Mouse (Mus musculus) megakaryocyte-erythroid progenitor cell, adult 5-6 weeks (primary cell): ENCODE measurements around the gene Baiap2. TPM values are rescaled to one million over a fixed set of nuclear protein-coding genes. Genes with fewer than 3 reads are reported as not detected.
A peak's percentile ranks its signal among the peaks of the same experiment; 100 is the strongest.

Experiments
- ATAC-seq: replicated peaks from 2 replicates; pipeline ENCODE4 v1.8.0; 2016; ENCODE audit warnings: mild to moderate bottlenecking, inconsistent platforms; ENCODE audit not compliant: severe bottlenecking, poor library complexity, low FRiP score, low TSS enrichment
- total RNA-seq, 2 experiments: library from RNA; stranded (forward) in 1 of 2; stranded (reverse) in 1 of 2; fragments of 200-1000, 215-1000 nt in 1 of 2; fragments of >200 nt in 1 of 2; fragmentation: Nextera tagmentation in 1 of 2; gene quantifications; 2 replicates each; pipeline ENCODE4 v1.2.3; 2014 to 2017

The Baiap2 gene
- total RNA-seq, 2 experiments from 2014 or later: 2.3 to 17.7 TPM

DNA sequence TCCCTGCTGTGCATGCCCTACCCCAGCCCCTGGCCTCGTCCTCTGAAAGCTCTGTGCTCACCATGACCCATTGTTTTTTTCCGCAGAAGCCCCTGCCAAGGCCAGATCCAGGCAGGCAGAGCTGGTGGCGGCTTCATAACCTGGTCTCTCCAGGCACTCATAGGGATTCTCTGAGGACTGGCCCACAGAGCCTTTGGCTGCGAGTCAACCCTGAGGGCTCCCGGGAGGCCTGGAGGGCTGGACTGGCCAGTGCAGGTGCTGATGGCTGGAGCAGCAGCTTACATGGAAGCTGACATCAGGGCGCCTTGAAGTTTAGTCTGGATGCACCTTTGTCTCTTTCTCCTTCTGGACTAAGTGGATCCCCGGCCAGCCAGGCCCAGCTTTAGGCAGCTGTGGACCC is 24.0 kb upstream of the Baiap2 start:
- no peak for ATAC-seq

DNA sequence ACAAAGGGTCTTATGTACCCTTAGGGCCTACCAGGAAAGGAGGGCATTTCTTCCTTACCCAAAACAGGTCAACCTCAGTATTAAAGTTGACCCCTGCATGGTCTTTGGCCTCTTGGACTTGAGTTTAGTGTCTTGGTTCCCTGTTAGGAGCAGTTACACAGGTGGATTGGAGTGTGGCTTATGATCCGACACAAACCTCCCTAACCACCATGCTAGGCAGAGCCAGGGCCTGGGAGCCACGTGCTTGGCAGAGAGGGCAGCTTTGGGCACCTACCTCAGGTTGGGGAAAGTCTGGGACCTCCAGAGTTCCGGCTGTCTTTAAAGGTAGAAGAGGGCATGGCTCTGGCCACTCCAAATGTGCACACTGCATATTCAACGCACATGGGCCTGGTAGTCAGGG is 23.1 kb upstream of the Baiap2 start:
- no peak for ATAC-seq

DNA sequence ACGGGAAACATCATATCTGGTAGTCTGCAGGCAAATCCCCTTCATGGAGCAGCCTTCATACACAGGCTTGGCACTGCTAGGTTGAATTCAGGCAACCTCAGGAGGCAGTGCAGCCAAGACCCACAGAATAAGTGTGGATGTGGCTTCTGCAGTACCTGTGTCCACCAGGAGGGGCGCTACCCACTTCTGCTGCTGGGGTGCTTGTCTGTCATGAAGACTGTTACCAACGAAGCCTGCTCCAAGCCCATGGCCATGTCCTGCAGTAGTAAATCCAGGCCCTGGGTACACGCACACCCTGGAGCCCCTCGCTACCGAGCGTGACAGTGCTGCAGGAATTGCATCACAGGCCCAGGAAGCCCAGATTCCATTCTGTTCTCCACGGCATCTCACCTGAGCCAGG is 22.7 kb upstream of the Baiap2 start:
- peak; percentile 78 for ATAC-seq

DNA sequence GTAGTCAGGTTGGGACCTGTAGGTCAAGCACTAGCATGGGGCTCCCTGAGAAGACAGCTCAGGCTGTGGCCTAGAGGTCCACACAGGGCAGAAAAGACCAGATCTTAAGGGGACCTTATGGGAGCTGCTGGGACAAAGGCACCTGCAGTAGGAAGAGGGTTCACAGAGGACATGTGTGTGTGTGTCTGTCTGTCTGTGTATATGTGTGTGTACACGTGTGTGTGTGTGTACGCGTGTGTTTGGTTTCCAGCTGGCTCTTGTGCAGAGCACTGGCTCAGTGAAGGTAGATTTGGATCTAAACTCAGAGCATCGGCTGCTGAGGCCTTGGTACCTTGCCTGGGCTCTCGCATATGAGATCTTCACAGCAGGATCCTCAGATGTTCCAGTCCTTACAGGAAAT is 21.9 kb upstream of the Baiap2 start:
- ATAC-seq: no peak

DNA sequence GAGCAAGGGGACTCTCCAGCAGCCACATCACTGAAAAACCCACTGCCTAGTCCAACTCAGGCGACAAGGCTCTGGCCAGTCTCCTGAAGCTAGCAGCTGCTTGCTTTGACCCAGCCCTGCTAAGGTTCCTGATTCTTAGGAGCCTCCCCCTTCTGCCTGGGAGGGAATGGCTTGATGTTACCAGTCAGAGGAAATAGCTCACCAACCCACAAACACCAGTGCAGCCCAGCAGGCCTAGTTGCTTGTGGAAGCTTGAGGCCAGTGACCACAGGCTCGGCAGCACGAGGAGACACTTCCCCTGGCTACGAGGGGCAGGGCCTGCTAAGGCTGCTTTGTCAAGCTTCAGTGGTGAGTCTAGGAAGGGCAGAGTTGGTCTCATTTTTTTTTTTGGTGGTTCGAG is 17.4 kb upstream of the Baiap2 start:
- no peak for ATAC-seq

DNA sequence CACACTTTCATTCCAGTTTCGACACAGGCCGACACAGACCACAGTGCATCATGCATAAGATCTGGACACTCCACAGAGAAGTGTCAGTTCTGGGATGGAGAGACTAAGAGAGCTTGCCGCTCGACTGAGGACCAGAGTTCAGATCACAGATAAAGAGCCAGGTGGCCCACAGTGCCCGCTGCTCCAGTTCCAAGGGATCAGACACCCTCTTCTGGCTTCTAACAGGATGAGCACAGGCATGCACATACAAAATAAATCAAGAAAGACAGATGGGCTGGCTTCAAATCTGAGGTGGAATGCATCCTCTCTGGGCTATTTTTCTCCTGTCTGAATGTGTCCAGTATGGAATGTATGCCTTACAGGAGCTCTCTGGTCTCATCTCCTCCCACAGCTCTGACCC is 15.8 kb upstream of the Baiap2 start:
- no peak for ATAC-seq

DNA sequence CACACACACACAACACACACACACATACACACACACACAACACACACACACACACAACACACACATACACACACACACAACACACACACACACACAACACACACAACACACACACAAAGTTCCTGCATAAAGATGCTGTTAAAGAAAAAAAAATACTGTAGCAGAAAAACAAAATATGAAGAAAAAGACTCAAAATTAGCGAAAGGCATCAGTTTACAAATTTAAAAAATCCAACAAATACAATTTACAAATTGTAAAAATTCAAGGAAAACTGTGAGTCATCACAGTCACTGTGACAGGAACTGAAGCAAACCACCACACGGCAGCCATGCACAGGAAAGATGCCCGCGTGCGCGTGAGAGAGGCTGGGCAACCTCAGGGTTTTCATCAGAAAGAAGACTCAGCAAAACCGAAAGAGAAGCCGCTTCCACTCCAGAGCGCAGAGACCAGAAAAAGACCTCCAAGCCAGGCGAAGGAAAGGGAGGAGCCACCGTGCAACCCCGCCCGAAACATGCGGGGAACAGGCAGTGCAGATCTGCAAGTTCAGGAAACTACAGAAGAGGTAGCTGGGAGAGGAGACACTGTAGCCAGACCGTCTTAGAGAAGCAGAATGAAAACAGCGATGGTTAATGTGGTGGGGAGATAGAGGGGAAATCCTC is 14.4 kb upstream of the Baiap2 start:
- ATAC-seq: peak; percentile 75

DNA sequence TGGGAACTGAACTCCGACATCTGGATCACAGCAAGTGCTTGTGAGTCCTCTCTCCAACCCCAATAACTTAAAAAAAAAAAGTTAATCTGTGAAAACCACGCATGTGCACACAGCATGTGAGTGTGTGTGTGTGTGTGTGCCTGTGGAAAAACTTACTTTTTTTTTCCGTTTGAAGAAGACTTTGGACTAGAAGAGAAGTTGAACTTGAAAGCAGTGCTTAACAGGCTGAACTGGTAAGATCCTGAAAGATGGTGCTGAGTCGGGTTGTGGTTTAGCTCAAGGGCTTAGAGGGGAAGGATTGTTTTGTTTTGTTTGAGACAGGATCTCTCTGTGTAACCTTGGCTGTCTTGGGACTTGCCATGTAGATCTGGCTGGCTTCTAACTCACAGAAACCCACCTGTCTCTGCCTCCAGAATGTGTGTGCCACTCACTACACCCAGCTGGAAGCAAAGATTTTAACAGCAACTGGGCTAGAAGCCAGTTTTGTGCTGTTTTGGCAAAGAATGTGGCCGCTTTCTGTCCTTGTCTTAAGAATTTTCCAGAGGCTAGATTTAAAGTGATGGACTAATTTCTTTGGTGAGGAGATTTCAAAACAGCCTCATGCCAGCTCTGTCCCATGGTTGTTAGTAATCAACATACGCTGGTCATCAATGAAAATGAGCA is 12.8 kb upstream of the Baiap2 start:
- no peak for ATAC-seq

DNA sequence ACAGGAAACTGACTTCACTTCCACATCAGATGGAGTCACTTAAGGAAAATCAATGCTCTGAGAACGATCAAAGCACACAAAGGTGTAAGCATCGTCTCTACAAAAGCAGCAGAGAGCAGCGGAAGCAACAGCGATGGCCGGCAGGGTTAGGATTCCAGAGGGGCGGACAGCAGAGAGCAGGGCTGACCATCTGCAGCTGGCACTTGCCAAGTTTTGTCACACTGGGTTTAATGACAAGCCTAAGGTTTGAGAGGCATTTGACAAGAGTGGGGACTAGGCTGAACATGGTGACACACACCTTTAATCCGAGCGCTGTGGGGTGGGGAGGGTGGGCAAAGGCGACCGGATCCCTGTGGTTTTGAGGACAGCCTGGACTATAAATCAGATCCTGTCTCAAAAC is 10.8 kb upstream of the Baiap2 start:
- ATAC-seq: no peak

DNA sequence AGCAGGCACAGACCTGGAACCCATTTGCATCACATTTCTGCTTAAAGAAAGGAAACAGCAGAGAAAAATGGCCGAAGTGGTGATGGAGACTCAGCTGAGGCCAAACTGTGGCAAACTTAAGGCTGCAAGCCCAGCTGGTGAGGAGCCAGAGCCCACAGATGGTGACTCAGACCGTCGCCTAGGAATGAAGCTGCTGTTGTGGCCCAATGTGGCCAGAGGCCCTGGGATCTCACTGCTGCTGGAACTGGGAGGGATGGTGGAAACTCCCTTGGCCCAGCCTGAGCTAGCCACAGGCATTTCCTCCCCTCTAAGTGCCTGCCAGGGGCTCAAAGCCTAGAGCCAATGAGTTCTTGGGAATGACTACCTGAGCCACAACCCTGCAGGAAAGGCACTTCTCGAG is 9.4 kb upstream of the Baiap2 start:
- ATAC-seq: no peak

DNA sequence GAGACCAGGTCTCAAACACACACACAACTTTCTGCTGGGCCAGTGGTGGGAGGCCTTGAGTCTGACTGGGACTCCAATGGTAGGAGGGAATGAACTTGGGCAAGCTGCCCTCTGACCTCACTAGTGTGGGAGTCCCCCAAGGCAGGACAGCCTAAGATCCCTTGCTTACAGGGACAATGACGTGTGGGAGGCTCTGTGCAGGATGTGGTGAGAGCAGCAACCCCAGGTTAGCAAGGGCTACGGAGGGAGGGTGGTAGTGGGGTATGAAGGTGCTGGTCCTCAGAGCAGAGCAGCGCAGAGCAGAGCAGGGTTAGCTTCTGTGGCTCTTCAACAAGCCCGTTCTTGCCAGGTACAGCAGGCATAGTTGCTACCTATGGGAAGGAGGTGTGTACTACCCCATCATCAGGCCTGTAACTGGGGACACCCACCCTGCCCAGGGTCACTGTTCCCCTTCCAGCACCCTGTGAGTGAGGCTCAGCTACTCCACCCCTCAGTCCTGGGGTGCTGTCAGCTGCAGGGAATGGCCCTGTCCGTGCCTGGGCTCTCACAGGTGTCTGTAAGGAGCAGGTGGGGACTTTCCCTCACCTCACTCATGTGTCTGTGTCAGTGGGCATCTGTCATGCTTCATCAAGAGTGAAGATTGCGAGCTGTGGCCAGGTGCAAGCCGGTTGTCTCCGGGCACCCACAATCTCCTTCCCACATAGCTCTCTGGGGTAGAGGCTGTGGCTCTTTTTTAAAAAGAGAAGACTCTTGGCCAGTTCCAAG is 8.6 kb upstream of the Baiap2 start:
- ATAC-seq: no peak

DNA sequence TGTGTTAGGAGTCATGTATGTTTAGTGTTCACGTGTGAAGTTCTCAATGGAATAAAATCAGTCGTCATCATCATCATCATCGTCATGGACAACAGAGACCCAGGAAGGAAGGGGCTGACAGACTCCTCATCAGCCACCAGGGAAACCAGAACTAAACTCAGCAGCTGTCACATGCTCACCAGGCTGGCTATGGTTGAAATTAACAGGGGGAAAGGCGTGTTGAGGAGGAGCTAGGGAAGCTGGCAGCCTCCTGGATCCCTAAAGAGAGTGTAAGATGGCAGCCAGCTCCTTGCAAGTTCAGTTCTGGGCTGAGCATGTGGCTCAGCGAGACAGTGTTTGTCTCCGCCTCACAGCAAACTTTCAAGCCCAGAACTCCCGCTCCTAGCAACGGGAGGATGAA is 7.8 kb upstream of the Baiap2 start:
- ATAC-seq: no peak

DNA sequence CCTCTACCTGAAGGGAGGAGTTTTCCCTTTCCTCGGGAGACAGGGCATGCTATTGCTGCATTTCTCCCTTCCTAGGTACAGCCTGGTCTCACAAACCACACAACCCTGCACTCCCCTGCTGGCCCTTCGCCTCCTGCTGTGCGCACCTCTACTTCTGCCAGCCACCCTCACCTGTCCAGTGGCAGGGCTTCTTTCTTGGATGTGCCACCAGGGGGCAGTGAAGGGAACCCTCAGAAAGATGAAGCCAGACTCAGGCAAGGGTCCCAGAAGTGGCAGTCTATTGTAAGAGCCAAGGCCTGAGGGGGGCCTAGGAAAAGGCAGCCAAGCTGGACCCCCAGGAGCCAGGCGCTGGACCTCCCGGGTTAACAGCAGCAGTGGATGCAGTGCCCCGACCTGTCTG is 7.1 kb upstream of the Baiap2 start:
- peak; percentile 48; the same call in 1 of the 2 replicates for ATAC-seq

DNA sequence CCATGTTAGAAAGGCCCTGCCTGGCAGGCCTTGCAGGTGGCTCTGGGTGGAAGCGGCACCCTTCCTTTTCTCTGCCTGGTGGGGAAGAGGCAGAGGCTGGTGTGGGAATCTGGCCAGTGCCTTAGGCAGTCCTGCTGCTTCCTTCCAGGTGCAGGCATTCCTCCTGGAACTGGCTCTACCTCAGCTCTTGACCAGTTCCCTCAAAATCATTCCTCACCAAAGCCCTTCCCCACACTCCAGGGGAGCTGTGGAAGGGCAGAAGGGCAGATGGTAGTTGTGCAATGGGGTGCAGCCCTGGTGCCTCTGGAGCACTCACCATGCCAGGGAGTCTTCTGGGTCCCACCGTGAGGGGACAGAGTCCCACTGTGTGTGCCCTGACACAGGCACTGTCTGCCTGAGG is 6.1 kb upstream of the Baiap2 start:
- ATAC-seq: no peak

DNA sequence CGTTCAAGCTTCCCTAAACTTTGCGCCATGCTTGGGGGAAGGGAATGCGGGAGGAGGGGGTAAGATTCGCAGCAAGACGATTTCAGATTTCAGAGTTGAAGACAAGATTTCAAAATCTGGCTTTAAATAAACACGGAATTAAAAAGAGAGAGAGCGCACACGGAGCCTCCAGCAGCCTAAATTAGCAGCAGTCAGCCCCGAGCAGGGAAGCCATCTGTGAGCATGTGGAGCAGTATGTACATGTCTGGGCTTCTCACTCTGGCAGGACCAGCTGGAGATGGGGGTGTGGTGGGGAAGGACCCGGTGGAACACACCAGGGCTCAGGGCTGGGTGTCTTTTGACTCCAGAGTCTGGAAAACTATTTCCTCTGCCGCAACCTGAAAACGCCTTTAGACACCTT is 5.3 kb upstream of the Baiap2 start:
- no peak for ATAC-seq

DNA sequence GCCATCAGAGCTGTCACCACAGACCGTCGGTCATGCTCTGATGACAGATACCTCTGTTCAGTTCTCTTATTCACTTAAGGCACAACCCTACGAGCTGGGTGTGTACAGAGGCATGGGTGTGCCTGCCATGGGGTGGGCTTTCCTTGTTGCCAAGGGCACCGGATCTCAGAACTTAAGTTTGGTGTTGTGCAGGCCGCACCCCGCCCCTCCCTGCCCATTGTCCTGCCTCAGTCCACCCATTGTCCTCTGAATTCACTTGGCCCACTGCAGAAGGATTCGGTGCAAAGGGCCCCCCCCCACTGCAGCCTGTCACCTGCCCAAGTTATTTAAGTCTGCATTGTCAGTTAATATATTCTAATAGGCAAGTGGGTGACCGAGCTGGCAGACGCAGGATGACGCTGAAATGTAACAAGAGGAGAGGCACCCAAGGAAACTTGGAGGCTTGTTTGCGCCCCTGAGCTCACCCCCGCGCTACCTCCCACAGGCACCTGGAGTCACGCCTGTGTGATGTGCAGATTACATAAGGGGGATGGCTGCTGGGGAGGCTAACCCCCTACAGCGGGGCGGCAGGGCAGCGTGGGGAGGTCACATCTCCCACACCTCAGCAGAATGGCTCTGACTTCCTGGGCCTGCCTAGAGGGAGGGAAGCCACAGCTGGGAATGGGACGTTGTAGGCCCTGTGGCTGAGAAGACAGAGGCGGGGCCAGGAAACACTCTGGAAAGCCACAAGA is 4.6 kb upstream of the Baiap2 start:
- no peak for ATAC-seq

DNA sequence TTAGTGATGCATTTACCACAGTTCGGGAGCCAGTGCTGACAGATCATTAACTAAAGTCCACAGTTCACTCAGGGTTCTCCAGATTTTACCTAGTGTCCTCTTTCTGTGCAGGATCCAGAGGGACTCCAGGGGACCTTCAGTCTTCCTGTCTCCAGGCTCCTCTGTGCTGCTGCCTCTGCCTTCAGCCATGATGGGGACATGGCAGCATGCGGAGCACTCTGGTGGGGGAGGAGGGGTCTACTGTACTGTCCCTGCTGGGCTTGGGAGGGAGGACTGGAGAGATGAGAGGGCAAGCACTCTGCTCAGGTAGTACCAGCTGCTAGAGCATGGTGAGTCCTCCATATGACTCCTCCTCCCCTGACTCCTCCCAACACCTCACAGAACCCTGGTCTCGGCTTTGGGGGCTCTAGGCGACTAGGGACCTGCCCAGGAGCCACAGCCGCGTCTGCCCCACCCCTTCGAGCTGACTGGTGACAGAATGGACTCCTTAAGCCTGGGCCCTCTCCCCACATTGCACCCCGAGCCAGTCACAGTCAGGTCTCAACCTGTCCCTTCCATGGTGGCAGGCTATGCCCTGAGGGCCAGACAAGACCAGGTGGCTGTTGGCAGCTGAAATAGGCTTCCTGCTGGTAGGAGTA is 3.4 kb upstream of the Baiap2 start:
- ATAC-seq: no peak

DNA sequence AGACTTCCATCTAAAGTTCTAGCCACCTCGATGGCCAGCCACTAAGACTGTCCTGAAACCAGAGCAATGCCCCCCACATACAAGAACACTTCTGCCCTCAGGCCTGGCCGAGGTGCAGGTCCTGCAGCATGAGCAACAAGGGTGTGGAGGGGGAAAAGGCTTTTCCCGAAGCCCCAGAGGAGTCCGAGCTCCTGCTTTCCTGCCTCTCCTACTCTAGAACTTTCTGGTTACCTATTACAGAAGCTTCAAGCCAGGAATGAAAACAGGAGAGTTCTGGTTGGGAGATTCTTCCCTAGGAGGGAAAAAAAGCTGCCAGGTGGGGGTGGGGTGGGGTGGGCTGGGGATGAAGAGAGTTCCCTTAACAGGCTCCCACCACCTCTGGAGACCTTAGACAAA is 2.9 kb upstream of the Baiap2 start:
- no peak for ATAC-seq

DNA sequence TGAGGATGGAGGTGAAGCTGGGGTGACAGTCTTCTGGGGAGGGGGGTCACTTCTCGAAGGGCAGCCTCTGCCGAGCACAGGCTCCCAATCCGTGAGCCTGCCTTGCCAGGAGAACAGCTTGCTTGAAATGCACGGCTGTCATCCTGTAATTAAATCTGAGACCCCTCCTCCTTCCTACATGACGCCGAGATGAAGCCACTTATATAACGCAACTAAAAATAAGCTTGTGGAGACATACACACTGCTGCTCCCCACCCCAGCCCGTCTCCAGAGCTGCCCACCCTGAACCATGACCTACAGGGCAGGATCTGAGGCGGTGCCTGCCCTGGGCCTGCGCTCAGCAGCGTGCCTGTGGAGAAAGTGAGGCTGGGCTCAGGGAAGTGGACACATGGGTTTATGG is 2.4 kb upstream of the Baiap2 start:
- ATAC-seq: no peak

DNA sequence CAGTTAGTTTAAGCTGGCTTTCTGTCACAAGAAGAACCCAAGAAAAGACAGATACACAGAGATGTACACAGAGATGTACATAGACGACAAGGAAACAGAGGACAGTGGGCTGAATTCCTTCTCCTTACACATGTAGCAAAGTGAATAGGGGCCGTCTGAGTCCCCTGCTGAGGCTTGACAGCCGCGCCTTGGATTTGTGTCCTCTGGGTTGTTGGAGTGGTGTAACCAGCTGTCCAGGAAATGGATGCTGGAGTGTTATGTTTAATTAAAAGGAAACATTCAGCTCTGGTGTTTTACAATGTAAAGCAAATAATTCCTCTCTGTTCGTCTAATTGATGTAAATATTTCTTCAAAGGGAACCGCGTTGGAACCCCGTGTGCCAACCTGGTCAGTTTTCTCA is 769 bp upstream of the Baiap2 start:
- no peak for ATAC-seq
